Mouse (Mus musculus): ENCODE measurements around the gene Pparg.

DNA sequence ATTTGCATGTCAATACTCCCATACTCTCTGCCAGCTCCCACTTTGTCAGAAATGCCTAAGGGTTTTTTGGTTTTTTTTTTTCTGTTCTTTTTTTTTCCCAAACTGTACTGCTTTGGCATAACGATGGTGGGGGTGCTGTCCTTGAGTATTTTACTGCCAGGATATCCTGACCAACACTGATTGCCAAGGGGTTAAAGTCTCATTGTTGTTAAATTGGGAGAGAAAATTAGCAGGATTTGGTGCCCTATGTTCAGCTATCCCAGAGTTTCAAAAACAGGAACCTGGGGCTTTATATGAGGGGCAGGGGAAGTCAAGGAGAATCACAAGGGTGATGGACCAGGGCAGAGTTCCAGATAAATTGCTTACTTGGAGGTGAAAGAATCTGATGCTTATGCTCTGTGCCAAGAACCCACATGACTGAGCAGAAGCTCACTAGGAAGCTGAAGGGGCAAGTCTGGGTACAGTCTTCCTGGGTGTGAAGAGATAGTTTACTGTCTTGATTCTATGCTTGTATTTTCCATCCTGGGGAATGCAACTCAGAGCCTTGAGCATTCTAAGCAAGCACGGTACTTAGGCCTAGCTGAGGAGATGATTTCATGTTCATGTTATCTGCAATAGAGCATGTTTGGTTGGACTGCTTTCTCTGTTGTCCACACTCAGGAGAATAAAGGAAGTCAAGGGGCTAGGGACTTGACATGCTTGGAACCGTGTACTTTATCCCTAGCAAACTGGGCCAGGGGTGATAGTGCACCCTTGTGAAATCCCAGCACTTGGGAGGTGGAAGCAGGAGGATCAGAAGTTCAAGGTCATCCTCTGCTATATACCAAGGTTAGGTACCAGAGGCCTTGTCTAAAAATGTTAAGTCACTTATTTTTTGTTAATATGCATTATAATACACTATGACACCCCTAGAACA, 109.2 kb downstream of the Pparg start:
- TF ChIP-seq POLR2A (IDR thresholded peaks at IDR 0.05; ENCODE audit: extremely low read depth, insufficient read depth, low read length), result no peak
- no peak for TF ChIP-seq CTCF (IDR thresholded peaks at IDR 0.05; ENCODE audit: extremely low read depth, insufficient read depth, low read length)
